Mouse (Mus musculus) MEL (cell line): Measurements from ENCODE around the gene Tmem150c. TPM values are rescaled to one million over a fixed set of nuclear protein-coding genes. Genes with fewer than 3 reads are reported as not detected.

Experiments used
- DNase-seq: peaks from one replicate; pipeline ENCODE4 v3.0.0; 2011; ENCODE audit warnings: low read depth, low spot score
- H3K27ac ChIP-seq: 2 replicates; pipeline ENCODE4 v1.5.1; 2012; ENCODE audit warnings: low read depth, mild to moderate bottlenecking, control low read depth, low read length, moderate library complexity; ENCODE audit not compliant: control insufficient read depth
- H3K27me3 ChIP-seq, 2 experiments: fragments of 150-350 bp in 1 of 2; sonication (generic) in 1 of 2; 2 replicates each; pipeline ENCODE4 v1.6.1; 2012; ENCODE audit warnings: low read length in 2 of 2, mild to moderate bottlenecking in 2 of 2, improper control_type of control experiment in 1 of 2, moderate library complexity in 1 of 2; ENCODE audit not compliant: insufficient read depth in 2 of 2, control insufficient read depth in 1 of 2
- H3K36me3 ChIP-seq, 2 experiments: 2 replicates each; pipeline ENCODE4 v1.6.1; 2012 to 2014; ENCODE audit warnings: low read length in 2 of 2, improper control_type of control experiment in 1 of 2, inconsistent platforms in 1 of 2, mild to moderate bottlenecking in 1 of 2; ENCODE audit not compliant: insufficient read depth in 2 of 2, control insufficient read depth in 1 of 2
- H3K4me1 ChIP-seq, 2 experiments: fragments of 150-350 bp in 1 of 2; sonication (generic) in 1 of 2; 2 replicates each; pipeline ENCODE4 v1.6.1; 2012; ENCODE audit warnings: low read length in 2 of 2, improper control_type of control experiment in 1 of 2, mild to moderate bottlenecking in 1 of 2; ENCODE audit not compliant: insufficient read depth in 2 of 2, control insufficient read depth in 1 of 2
- H3K4me3 ChIP-seq, 2 experiments: fragments of 150-350 bp in 1 of 2; sonication (generic) in 1 of 2; 2 replicates each; pipeline ENCODE4 v1.5.1; 2012; ENCODE audit warnings: low read depth in 2 of 2, low read length in 2 of 2, mild to moderate bottlenecking in 2 of 2, moderate library complexity in 2 of 2, control low read depth in 1 of 2, improper control_type of control experiment in 1 of 2; ENCODE audit not compliant: control insufficient read depth in 1 of 2, insufficient read depth in 1 of 2
- H3K79me2 ChIP-seq: 2 replicates; pipeline ENCODE4 v1.6.1; 2012; ENCODE audit warnings: mild to moderate bottlenecking, low read length, moderate library complexity; ENCODE audit not compliant: control insufficient read depth, poor library complexity, insufficient read depth
- H3K9ac ChIP-seq: 2 replicates; pipeline ENCODE4 v1.6.1; 2012; ENCODE audit warnings: low read depth, mild to moderate bottlenecking, control low read depth, low read length, moderate library complexity; ENCODE audit not compliant: control insufficient read depth, poor library complexity, severe bottlenecking
- H3K9me3 ChIP-seq: fragments of 150-350 bp; sonication (generic); replicated peaks from 2 replicates; pipeline ENCODE4 v1.6.1; 2012; ENCODE audit warnings: mild to moderate bottlenecking, low read length, improper control_type of control experiment, moderate library complexity; ENCODE audit not compliant: insufficient read depth
- BHLHE40 ChIP-seq: IDR thresholded peaks from 2 replicates; pipeline ENCODE4 v1.6.1; 2012; ENCODE audit warnings: low read depth, mild to moderate bottlenecking, inconsistent platforms, low read length, improper control_type of control experiment, borderline replicate concordance
- CHD1 ChIP-seq: IDR thresholded peaks from 2 replicates; pipeline ENCODE4 v1.6.1; 2012; ENCODE audit warnings: low read depth, mild to moderate bottlenecking, inconsistent platforms, low read length, improper control_type of control experiment
- CHD2 ChIP-seq: IDR thresholded peaks from 2 replicates; pipeline ENCODE4 v1.6.1; 2011; ENCODE audit warnings: low read length, improper control_type of control experiment
- CTCF ChIP-seq, 3 experiments: IDR thresholded peaks in 2 of 3; conservative IDR thresholded peaks in 1 of 3; 2 replicates each; pipeline ENCODE4 v1.5.1; 2011 to 2012; ENCODE audit warnings: low read length in 3 of 3, low read depth in 2 of 3, mild to moderate bottlenecking in 2 of 3, improper control_type of control experiment in 1 of 3, inconsistent platforms in 1 of 3, mixed read lengths in 1 of 3, moderate library complexity in 1 of 3; ENCODE audit not compliant: control insufficient read depth in 1 of 3, insufficient read depth in 1 of 3, poor library complexity in 1 of 3, severe bottlenecking in 1 of 3
- E2F4 ChIP-seq: IDR thresholded peaks from 2 replicates; pipeline ENCODE4 v1.6.1; 2011; ENCODE audit warnings: low read depth, low read length, improper control_type of control experiment, borderline replicate concordance
- ELF1 ChIP-seq: IDR thresholded peaks from 2 replicates; pipeline ENCODE4 v1.6.1; 2014; ENCODE audit warnings: low read depth, mild to moderate bottlenecking, inconsistent platforms, low read length, improper control_type of control experiment, moderate library complexity
- GABPA ChIP-seq: IDR thresholded peaks from 2 replicates; pipeline ENCODE4 v1.6.1; 2012; ENCODE audit warnings: low read depth, mild to moderate bottlenecking, inconsistent platforms, low read length, improper control_type of control experiment, moderate library complexity
- GATA1 ChIP-seq: IDR thresholded peaks from 2 replicates; pipeline ENCODE4 v1.6.1; 2011; ENCODE audit warnings: low read depth, low read length, improper control_type of control experiment
- JUND ChIP-seq: IDR thresholded peaks from 2 replicates; pipeline ENCODE4 v1.6.1; 2011; ENCODE audit warnings: low read depth, mild to moderate bottlenecking, improper control_type of control experiment, low read length
- MXI1 ChIP-seq: IDR thresholded peaks from 2 replicates; pipeline ENCODE4 v1.6.1; 2011; ENCODE audit warnings: mild to moderate bottlenecking, low read depth, low read length, improper control_type of control experiment
- MYB ChIP-seq: IDR thresholded peaks from 2 replicates; pipeline ENCODE4 v1.6.1; 2011; ENCODE audit warnings: mild to moderate bottlenecking, low read depth, low read length, improper control_type of control experiment
- NELFE ChIP-seq: IDR thresholded peaks from 2 replicates; pipeline ENCODE4 v1.6.1; 2011; ENCODE audit warnings: low read depth, low read length, improper control_type of control experiment
- POLR2A ChIP-seq, 2 experiments: IDR thresholded peaks; 2 replicates each; pipeline ENCODE4 v1.6.1; 2011 to 2012; ENCODE audit warnings: low read length in 2 of 2, mild to moderate bottlenecking in 2 of 2, control low read depth in 1 of 2, improper control_type of control experiment in 1 of 2, low read depth in 1 of 2, moderate library complexity in 1 of 2; ENCODE audit not compliant: control insufficient read depth in 1 of 2, insufficient read depth in 1 of 2, poor library complexity in 1 of 2
- POLR2AphosphoS2 ChIP-seq: IDR thresholded peaks from 2 replicates; pipeline ENCODE4 v1.6.1; 2011; ENCODE audit warnings: low read length, improper control_type of control experiment
- POLR2AphosphoS5 ChIP-seq: IDR thresholded peaks from 2 replicates; pipeline ENCODE4 v1.6.1; 2012; ENCODE audit warnings: low read depth, borderline replicate concordance, mild to moderate bottlenecking, inconsistent platforms, low read length, moderate library complexity, mixed read lengths
- RCOR1 ChIP-seq: IDR thresholded peaks from 2 replicates; pipeline ENCODE4 v1.6.1; 2012; ENCODE audit warnings: low read depth, mild to moderate bottlenecking, inconsistent platforms, low read length, improper control_type of control experiment
- SIN3A ChIP-seq: IDR thresholded peaks from 2 replicates; pipeline ENCODE4 v1.6.1; 2012; ENCODE audit warnings: low read length, improper control_type of control experiment, inconsistent platforms
- SMC3 ChIP-seq: IDR thresholded peaks from 2 replicates; pipeline ENCODE4 v1.6.1; 2011; ENCODE audit warnings: low read depth, low read length, improper control_type of control experiment
- TBP ChIP-seq: IDR thresholded peaks from 2 replicates; pipeline ENCODE4 v1.8.0; 2011; ENCODE audit warnings: low read depth, low read length, improper control_type of control experiment
- TCF12 ChIP-seq: IDR thresholded peaks from 2 replicates; pipeline ENCODE4 v1.6.1; 2014; ENCODE audit warnings: low read depth, mild to moderate bottlenecking, inconsistent platforms, low read length, improper control_type of control experiment, moderate library complexity
- UBTF ChIP-seq: IDR thresholded peaks from 2 replicates; pipeline ENCODE4 v1.6.1; 2012; ENCODE audit warnings: low read depth, mild to moderate bottlenecking, inconsistent platforms, low read length, improper control_type of control experiment, moderate library complexity, borderline replicate concordance; ENCODE audit not compliant: insufficient read depth
- USF2 ChIP-seq, 2 experiments: IDR thresholded peaks; 2 replicates each; pipeline ENCODE4 v1.6.1; 2011 to 2012; ENCODE audit warnings: improper control_type of control experiment in 2 of 2, low read length in 2 of 2, borderline replicate concordance in 1 of 2, inconsistent platforms in 1 of 2, low read depth in 1 of 2, mild to moderate bottlenecking in 1 of 2; ENCODE audit not compliant: insufficient read depth in 1 of 2
- ZKSCAN1 ChIP-seq: IDR thresholded peaks from 2 replicates; pipeline ENCODE4 v1.6.1; 2012; ENCODE audit warnings: low read depth, mild to moderate bottlenecking, inconsistent platforms, low read length, improper control_type of control experiment, moderate library complexity
- ZMIZ1 ChIP-seq: IDR thresholded peaks from 2 replicates; pipeline ENCODE4 v1.6.1; 2012; ENCODE audit warnings: low read depth, mild to moderate bottlenecking, inconsistent platforms, low read length, improper control_type of control experiment, moderate library complexity
- ZNF384 ChIP-seq: IDR thresholded peaks from 2 replicates; pipeline ENCODE4 v1.6.1; 2012; ENCODE audit warnings: low read depth, mild to moderate bottlenecking, inconsistent platforms, low read length, improper control_type of control experiment
- polyA plus RNA-seq, 2 experiments: library from polyadenylated mRNA; stranded (reverse) in 1 of 2; unstranded in 1 of 2; fragments of >175 nt in 1 of 2; fragments of >200 nt in 1 of 2; gene quantifications; 2 replicates each; pipeline versions ENCODE4 v1.2.1 to v1.2.4; 2012; ENCODE audit warnings: low replicate concordance in 2 of 2, low read depth in 1 of 2; ENCODE audit not compliant: insufficient read length in 2 of 2, insufficient read depth in 1 of 2, missing spikeins in 1 of 2
- total RNA-seq: library from RNA; depleted of rRNA; stranded (reverse); fragments of 300-350 nt; gene quantifications from 2 replicates; pipeline ENCODE4 v1.2.3, GENCODE M21; 2012

Gene Tmem150c
- total and polyA plus RNA-seq, 3 experiments, result 0.04 to 0.06 TPM; not detected in 1

- no peak overlapping the region for H3K4me3 ChIP-seq
- no peaks in the 10 kb centered on the region for H3K27me3 ChIP-seq
- no peaks in the 10 kb centered on the region for H3K4me1 ChIP-seq
- H3K9ac ChIP-seq, result no peak overlapping the region
- H3K9me3 ChIP-seq, result no peaks in the 10 kb centered on the region
- TF ChIP-seq SIN3A (no peak), GATA1 (no peak), RCOR1 (no peak), NELFE (no peak), POLR2A (IDR thresholded peaks at IDR 0.05; ENCODE audit: control insufficient read depth in 1 of 2, insufficient read depth in 1 of 2, low read depth in 1 of 2, low read length in 2 of 2, poor library complexity in 1 of 2) (no peak), TCF12 (no peak), ZNF384 (no peak), E2F4 (no peak), CHD1 (no peak), CHD2 (no peak)
- TF ChIP-seq, all 39 proteins: peak for 0
- Histone ChIP-seq H3K36me3 (no peaks in the 10 kb centered on the region), H3K27ac (no peak overlapping the region), H3K79me2 (no peaks in the 10 kb centered on the region)
- no peak for DNase-seq
These were observed 40.3 kb downstream of the Tmem150c start for GRCm38 (mm10) chr5:100119331-100119730.

GRCm38 (mm10) chr5:100113403-100113802 lies 46.2 kb downstream of the Tmem150c start:
- TF ChIP-seq POLR2AphosphoS2, result no peak
- no peak for TF ChIP-seq ELF1
- TF ChIP-seq USF2 (IDR thresholded peaks at IDR 0.05; ENCODE audit: borderline replicate concordance in 1 of 2, insufficient read depth in 1 of 2, low read depth in 1 of 2, low read length in 2 of 2), result no peak
- TF ChIP-seq JUND, result no peak
- TF ChIP-seq NELFE, result no peak
- TF ChIP-seq POLR2A (IDR thresholded peaks at IDR 0.05; ENCODE audit: control insufficient read depth in 1 of 2, insufficient read depth in 1 of 2, low read depth in 1 of 2, low read length in 2 of 2, poor library complexity in 1 of 2), result no peak
- no peak for TF ChIP-seq GABPA
- no peak for TF ChIP-seq MXI1
- TF ChIP-seq BHLHE40, result no peak
- TF ChIP-seq CTCF (IDR thresholded peaks at IDR 0.05 in 2 of 3, conservative IDR thresholded peaks at IDR 0.05 in 1 of 3; ENCODE audit: control insufficient read depth in 1 of 3, insufficient read depth in 1 of 3, low read depth in 2 of 3, low read length in 3 of 3, poor library complexity in 1 of 3, severe bottlenecking in 1 of 3), result no peak
- TF ChIP-seq SMC3, result no peak
- TF ChIP-seq ZNF384, result no peak
- TF ChIP-seq ZMIZ1, result no peak
- TF ChIP-seq ZKSCAN1, result no peak
- no peak for TF ChIP-seq E2F4
- no peak for TF ChIP-seq UBTF
- no peak for TF ChIP-seq MYB
- no peak for TF ChIP-seq POLR2AphosphoS5
- no peak for TF ChIP-seq TBP
- DNase-seq, result no peak
- Histone ChIP-seq H3K36me3 (no peaks in the 10 kb centered on the region), H3K4me1 (no peaks in the 10 kb centered on the region), H3K27me3 (no peaks in the 10 kb centered on the region), H3K9me3 (no peaks in the 10 kb centered on the region), H3K4me3 (no peak overlapping the region), H3K79me2 (no peaks in the 10 kb centered on the region), H3K27ac (no peak overlapping the region), H3K9ac (no peak overlapping the region)
